Mouse (Mus musculus) midbrain, embryonic 10.5 days (tissue): ENCODE data around the gene Parp8. TPM values are rescaled to one million over a fixed set of nuclear protein-coding genes. Genes with fewer than 3 reads are reported as not detected.

ENCODE experiments used
- DNase-seq: peaks from one replicate; pipeline ENCODE4 v3.0.0-alpha.2; 2017; ENCODE audit warnings: low spot score
- H3K27ac ChIP-seq: fragments of 300-500 bp; sonication (generic); replicated peaks from 2 replicates; pipeline ENCODE4 v1.5.1; 2016; ENCODE audit warnings: mild to moderate bottlenecking
- H3K27me3 ChIP-seq: fragments of 300-500 bp; sonication (generic); 2 replicates; pipeline ENCODE4 v1.6.1; 2016; ENCODE audit warnings: low read depth, mild to moderate bottlenecking; ENCODE audit not compliant: poor library complexity, severe bottlenecking
- H3K36me3 ChIP-seq: fragments of 300-500 bp; sonication (generic); 2 replicates; pipeline ENCODE4 v1.6.1; 2016; ENCODE audit warnings: mild to moderate bottlenecking, moderate library complexity
- H3K4me1 ChIP-seq: fragments of 300-500 bp; sonication (generic); 2 replicates; pipeline ENCODE4 v1.6.1; 2016
- H3K4me3 ChIP-seq: fragments of 300-500 bp; sonication (generic); 2 replicates; pipeline ENCODE4 v1.5.1; 2016; ENCODE audit warnings: mild to moderate bottlenecking, moderate library complexity
- H3K9me3 ChIP-seq: fragments of 300-500 bp; sonication (generic); replicated peaks from 2 replicates; pipeline ENCODE4 v1.6.1; 2016; ENCODE audit warnings: mild to moderate bottlenecking
- WGBS: fragments of 180-500 bp; shearing (Covaris S2); methylation state at CpG from one replicate; pipeline ENCODE4 v1.1.7; 2016; 5-methylcytosine and 5-hydroxymethylcytosine counted together
- polyA plus RNA-seq: library from polyadenylated mRNA; unstranded; fragments of >200 nt; fragmentation: Nextera tagmentation; extraction: Ambion mirVana; gene quantifications from 2 replicates; pipeline ENCODE4 v1.2.1, GENCODE M21; 2016

Gene Parp8
- polyA plus RNA-seq, 1 experiment from 2014 or later = 9.4 TPM

DNA sequence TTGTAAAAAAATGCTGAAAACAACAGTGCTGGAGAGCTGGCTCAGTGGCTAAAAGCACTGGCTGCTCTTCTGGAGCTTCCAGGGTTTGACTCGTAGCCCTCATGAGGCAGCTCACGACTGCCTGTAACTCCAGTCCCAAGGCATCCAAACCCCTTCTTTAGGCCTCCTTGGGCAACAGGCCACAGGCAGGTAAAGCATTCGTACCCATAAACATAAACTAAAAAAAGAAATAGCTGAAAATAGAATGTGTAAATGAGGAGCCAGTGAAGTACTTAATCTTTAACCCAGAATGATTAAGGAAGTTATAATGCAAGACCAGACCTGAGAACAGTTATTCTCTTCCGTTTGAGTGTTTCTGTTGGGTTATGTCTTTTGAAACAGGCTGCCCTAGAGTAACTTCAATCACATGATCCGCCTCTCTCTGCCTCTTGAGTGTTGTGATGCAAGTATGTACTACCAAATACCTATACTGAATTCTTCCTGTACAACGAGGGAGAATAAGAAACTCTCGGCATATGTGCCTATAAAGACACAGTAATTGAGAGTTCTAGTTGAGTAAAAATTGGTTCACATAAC lies 53.2 kb downstream of the Parp8 start:
- H3K4me1 ChIP-seq = no peaks in the 10 kb centered on the region
- H3K36me3 ChIP-seq = no peaks in the 10 kb centered on the region
- no peak overlapping the region for H3K4me3 ChIP-seq
- 91% methylated on average over 7 of the region's 7 CpGs for WGBS
- no peaks in the 10 kb centered on the region for H3K27me3 ChIP-seq
- DNase-seq = no peak
- H3K27ac ChIP-seq = no peak overlapping the region
- H3K9me3 ChIP-seq = no peaks in the 10 kb centered on the region

DNA sequence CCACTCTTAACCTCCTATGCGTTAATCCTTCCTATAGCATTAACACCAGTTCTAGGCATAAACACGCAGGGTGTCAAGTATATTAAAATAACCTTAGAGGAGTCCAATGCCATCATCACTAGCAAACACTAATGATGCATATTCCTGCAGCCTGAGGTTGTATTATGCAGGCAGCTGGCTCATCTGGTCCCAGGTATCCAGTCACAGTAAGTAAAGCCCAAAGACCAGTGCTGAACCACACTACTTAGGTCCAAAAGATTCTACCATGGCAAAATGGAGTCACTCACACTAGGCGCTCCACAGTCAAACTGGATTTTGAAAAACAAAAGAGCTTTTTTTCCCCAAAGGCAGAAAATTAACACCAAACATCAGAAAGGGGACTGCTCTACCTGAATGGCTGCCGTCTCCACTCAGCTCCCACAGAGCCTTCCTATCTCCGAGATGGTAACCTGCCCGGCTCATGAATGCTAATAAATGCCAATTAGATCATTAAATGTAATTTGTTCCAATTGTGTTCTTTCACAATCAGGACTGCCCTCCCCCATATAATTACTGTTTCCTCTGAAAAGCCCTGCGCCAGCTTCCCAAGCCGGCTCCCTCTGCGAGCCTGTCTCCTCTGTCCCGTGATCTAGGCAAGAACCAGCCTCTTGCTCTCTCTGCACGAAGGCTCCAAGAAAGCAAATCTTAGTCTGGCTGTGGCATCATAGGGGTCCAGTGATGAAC lies 54.5 kb downstream of the Parp8 start:
- H3K4me3 ChIP-seq = no peak overlapping the region
- H3K27me3 ChIP-seq = no peaks in the 10 kb centered on the region
- DNase-seq = no peak
- no peaks in the 10 kb centered on the region for H3K36me3 ChIP-seq
- 88% methylated on average over 11 of the region's 11 CpGs for whole genome bisulfite sequencing
- H3K4me1 ChIP-seq = no peaks in the 10 kb centered on the region
- H3K9me3 ChIP-seq = no peaks in the 10 kb centered on the region
- H3K27ac ChIP-seq = no peak overlapping the region

DNA sequence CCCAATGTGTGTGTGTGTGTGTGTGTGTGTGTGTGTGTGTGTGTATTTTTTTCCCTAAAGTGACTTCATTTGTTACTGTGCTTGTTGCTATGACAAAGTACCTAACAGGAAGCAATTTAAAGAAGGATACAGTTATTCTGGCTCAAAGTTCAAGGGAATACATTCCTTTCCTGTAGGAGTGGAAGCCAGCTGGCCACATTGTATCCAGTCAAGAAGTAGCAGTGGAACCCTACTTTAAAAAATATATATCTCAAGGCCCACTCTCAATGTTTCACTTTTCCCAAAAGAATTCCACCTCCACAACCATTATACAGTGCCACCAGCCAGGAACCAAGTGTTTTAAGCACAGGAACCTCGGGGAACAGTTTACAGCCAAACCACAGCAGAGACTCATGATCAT lies 55.7 kb downstream of the Parp8 start:
- Histone ChIP-seq H3K4me1 (no peaks in the 10 kb centered on the region), H3K27me3 (no peaks in the 10 kb centered on the region), H3K36me3 (no peaks in the 10 kb centered on the region), H3K4me3 (no peak overlapping the region), H3K27ac (no peak overlapping the region), H3K9me3 (no peaks in the 10 kb centered on the region)
- 78% methylated on average over 1 of the region's 1 CpGs for WGBS
- no peak for DNase-seq

GRCm38 (mm10) chr13:116968906-116969305 lies 56.4 kb downstream of the Parp8 start:
- Histone ChIP-seq H3K27me3 (no peaks in the 10 kb centered on the region), H3K36me3 (no peaks in the 10 kb centered on the region), H3K27ac (no peak overlapping the region), H3K4me3 (no peak overlapping the region), H3K9me3 (no peaks in the 10 kb centered on the region), H3K4me1 (no peaks in the 10 kb centered on the region)
- no peak for DNase-seq
- WGBS = 94% methylated on average over 4 of the region's 4 CpGs

DNA sequence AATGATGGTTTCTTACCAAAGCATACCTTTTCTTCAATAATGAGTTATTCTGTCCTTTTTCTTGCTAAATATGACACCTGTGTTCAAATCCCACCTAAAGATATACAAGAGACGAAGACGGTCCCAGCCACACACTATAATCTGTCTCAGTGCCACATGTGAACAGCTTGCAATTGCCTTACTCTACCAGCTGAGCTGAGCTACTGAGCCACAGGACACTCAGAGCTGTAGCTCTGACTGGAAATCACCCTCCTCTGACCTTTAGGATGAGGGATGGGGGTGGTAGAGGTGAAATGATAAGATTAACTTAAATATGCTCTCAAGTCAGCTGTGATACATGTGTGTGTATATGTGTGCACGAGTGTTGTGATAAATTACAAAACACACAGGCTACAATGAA lies 57.9 kb downstream of the Parp8 start:
- Histone ChIP-seq H3K36me3 (no peaks in the 10 kb centered on the region), H3K4me3 (no peak overlapping the region), H3K4me1 (0 out of 2 replicates have a peak, but pooled peaks cover 3% of the 10 kb centered on the region), H3K27ac (no peak overlapping the region), H3K27me3 (no peaks in the 10 kb centered on the region), H3K9me3 (no peaks in the 10 kb centered on the region)
- WGBS = 95% methylated on average over 3 of the region's 3 CpGs
- no peak for DNase-seq

GRCm38 (mm10) chr13:116962480-116963462 lies 62.6 kb downstream of the Parp8 start:
- DNase-seq = no peak
- Histone ChIP-seq H3K9me3 (no peaks in the 10 kb centered on the region), H3K36me3 (no peaks in the 10 kb centered on the region), H3K4me1 (0 out of 2 replicates have a peak, but pooled peaks cover 3% of the 10 kb centered on the region), H3K27me3 (no peaks in the 10 kb centered on the region), H3K27ac (no peak overlapping the region), H3K4me3 (no peak overlapping the region)
- whole genome bisulfite sequencing = 83% methylated on average over 15 of the region's 15 CpGs

DNA sequence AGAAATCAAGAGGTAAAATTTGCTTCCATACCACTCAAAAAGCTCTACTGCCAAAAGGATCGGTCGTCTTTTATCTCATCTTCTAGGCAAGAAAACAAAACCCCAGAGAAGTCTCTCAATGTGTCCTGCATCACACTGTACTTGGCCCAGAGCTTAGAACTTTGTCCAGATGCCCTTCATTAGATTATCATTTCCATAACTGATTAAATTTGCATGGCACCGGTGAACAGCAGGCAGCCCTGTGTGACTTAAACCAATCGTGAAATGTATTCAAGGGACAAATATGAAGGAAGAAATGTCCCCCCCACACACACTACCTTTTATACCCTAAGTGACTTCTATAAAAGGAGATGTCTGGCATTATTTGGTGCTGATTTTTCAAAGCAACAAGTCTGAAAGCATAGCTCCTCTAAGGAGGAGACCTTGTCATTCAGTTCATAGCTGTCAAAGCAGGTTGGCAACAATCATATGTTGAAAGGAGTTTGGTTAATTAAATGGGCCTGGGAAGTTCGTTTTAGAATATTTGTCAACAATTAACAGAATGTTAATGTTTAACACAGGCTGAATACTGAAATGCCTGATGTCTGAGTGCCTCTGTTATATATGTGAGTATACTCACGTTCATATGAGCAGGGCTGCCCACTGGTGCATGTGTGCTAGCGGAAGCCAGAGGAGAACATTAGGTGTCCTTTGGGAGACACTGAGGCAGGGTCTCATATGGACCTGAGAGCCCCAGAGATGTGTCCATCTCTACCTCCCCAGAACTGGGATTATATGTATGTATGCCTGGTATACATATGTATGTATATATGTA lies 66.4 kb downstream of the Parp8 start:
- Histone ChIP-seq H3K4me1 (0 out of 2 replicates have a peak, but pooled peaks cover 3% of the 10 kb centered on the region), H3K36me3 (no peaks in the 10 kb centered on the region), H3K9me3 (no peaks in the 10 kb centered on the region), H3K27me3 (no peaks in the 10 kb centered on the region), H3K27ac (no peak overlapping the region), H3K4me3 (no peak overlapping the region)
- WGBS = 92% methylated on average over 7 of the region's 7 CpGs
- no peak for DNase-seq

DNA sequence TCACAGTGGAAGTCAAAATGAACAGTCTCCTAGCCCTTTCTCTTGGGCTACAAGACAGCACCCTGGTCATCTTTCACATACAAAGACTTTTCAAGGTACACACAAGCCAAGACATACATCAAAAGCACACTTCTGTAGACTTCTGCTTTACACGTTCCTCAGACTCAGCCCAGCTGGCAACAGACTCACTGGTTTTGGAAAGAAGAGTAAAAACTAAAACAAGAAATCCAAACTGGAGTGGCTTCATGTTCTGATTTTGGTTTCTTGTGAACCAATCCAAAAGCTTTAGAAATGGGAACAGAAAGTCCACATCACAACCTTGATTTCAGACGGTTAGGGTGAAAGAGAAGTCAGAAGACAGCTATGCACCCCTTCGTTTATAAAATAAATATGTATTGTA lies 67.8 kb downstream of the Parp8 start:
- DNase-seq = no peak
- 93% methylated on average over 3 of the region's 3 CpGs for WGBS

DNA sequence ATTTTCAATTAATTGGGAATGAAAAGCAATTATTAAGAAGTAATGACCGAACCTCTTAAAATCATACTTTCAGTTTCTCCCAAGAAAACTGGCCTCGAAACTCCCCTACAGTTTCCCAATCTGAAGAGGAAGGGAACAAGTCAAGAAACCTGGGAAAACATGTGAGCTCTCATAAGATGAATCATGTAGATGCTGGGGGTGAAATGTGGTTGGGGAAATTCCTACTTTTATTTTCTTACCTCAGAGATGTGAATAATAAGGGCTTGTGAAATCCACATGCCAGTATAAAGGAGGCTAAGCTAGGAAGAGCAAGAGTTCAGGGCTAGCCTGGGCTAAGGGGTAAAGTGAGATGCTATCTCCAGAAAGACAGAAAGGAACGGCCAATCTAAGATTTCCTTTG lies 74.0 kb downstream of the Parp8 start:
- WGBS = 92% methylated on average over 3 of the region's 3 CpGs

More for the DNA sequence above, 67.8 kb downstream of the Parp8 start:
- H3K4me1 ChIP-seq = no peaks in the 10 kb centered on the region
- no peak overlapping the region for H3K4me3 ChIP-seq
- H3K9me3 ChIP-seq = no peaks in the 10 kb centered on the region
- no peaks in the 10 kb centered on the region for H3K36me3 ChIP-seq
- H3K27me3 ChIP-seq = no peaks in the 10 kb centered on the region
- no peak overlapping the region for H3K27ac ChIP-seq

DNA sequence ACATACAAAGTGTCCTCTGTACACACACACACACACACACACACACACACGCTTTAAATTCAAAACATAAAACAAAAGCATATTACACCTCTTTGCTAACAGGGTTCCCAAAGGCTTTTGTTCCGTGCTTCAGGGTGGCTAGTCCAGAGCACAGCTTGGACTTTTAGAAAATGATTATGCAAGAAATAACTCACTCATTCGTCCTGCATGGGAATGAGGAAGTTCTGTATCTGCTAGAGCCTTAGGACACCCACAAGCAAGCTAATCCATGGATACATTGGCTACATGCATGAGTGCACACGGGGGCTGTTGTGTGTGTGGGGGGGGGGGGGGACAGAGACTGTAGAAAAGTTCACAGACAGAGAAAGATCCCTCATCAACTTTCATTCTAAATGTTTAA lies 75.8 kb downstream of the Parp8 start:
- no peak for DNase-seq
- H3K27me3 ChIP-seq = no peaks in the 10 kb centered on the region
- no peak overlapping the region for H3K27ac ChIP-seq
- H3K9me3 ChIP-seq = no peaks in the 10 kb centered on the region
- 68% methylated on average over 4 of the region's 4 CpGs for WGBS
- H3K4me3 ChIP-seq = no peak overlapping the region
- 0 out of 2 replicates have a peak, but pooled peaks cover 4% of the 10 kb centered on the region for H3K4me1 ChIP-seq
- no peaks in the 10 kb centered on the region for H3K36me3 ChIP-seq

More for the DNA sequence above, 74.0 kb downstream of the Parp8 start:
- 0 out of 2 replicates have a peak, but pooled peaks cover 4% of the 10 kb centered on the region for H3K4me1 ChIP-seq
- H3K27ac ChIP-seq = no peak overlapping the region
- no peaks in the 10 kb centered on the region for H3K9me3 ChIP-seq
- no peaks in the 10 kb centered on the region for H3K36me3 ChIP-seq
- no peak for DNase-seq
- H3K27me3 ChIP-seq = no peaks in the 10 kb centered on the region
- H3K4me3 ChIP-seq = no peak overlapping the region

GRCm38 (mm10) chr13:116949056-116949455 lies 76.3 kb downstream of the Parp8 start:
- no peak for DNase-seq
- Histone ChIP-seq H3K36me3 (no peaks in the 10 kb centered on the region), H3K9me3 (no peaks in the 10 kb centered on the region), H3K4me1 (0 out of 2 replicates have a peak, but pooled peaks cover 4% of the 10 kb centered on the region), H3K27ac (no peak overlapping the region), H3K27me3 (no peaks in the 10 kb centered on the region), H3K4me3 (no peak overlapping the region)
- WGBS = 96% methylated on average over 6 of the region's 6 CpGs

- H3K4me3 ChIP-seq = no peak overlapping the region
- H3K9me3 ChIP-seq = no peaks in the 10 kb centered on the region
- 87% methylated on average over 5 of the region's 5 CpGs for WGBS
- DNase-seq = no peak
- H3K27me3 ChIP-seq = no peaks in the 10 kb centered on the region
- 0 out of 2 replicates have a peak, but pooled peaks cover 4% of the 10 kb centered on the region for H3K4me1 ChIP-seq
- H3K36me3 ChIP-seq = no peaks in the 10 kb centered on the region
- H3K27ac ChIP-seq = no peak overlapping the region
These were observed 77.1 kb downstream of the Parp8 start for GRCm38 (mm10) chr13:116948299-116948659.
